Mouse (Mus musculus): Measurements from ENCODE around the gene Rad51b. TPM values are rescaled to one million over a fixed set of nuclear protein-coding genes. Genes with fewer than 3 reads are reported as not detected.

The Rad51b gene
- polyA plus RNA-seq, 1 experiment from 2014 or later: 1.4 TPM

DNA sequence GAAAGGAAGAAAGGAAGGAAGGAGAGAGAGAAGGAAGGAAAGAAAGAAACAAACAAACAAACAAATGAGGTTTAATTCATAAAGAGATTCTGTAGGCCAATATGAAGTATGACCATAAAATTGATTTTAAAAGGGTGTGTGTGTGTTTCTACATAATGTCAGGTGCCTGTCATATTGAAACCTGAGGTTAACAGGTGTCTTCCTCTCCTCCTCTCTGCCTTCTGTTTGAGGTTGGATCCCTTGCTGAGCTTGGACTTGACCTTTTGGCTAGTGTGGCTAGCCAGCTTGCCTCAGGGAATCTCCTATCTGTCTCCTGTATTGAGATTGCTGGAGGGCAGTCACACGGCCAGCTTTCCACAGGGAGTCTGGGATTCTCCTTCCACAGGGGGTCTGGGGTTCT, 506.6 kb downstream of the Rad51b start:
- Histone ChIP-seq H3K9me3 (no peaks in the 10 kb centered on the region), H3K4me1 (replicated peaks) (peaks cover 33% of the 10 kb centered on the region), H3K36me3 (no peaks in the 10 kb centered on the region), H3K27me3 (no peaks in the 10 kb centered on the region), H3K4me3 (no peak overlapping the region), H3K9ac (no peak overlapping the region), H3K27ac (replicated peaks) (no peak overlapping the region), H3K4me2 (no peak overlapping the region)
- 71% methylated on average over 1 of the region's 1 CpGs for WGBS
- ATAC-seq (ENCODE audit: low read depth): no peak

DNA sequence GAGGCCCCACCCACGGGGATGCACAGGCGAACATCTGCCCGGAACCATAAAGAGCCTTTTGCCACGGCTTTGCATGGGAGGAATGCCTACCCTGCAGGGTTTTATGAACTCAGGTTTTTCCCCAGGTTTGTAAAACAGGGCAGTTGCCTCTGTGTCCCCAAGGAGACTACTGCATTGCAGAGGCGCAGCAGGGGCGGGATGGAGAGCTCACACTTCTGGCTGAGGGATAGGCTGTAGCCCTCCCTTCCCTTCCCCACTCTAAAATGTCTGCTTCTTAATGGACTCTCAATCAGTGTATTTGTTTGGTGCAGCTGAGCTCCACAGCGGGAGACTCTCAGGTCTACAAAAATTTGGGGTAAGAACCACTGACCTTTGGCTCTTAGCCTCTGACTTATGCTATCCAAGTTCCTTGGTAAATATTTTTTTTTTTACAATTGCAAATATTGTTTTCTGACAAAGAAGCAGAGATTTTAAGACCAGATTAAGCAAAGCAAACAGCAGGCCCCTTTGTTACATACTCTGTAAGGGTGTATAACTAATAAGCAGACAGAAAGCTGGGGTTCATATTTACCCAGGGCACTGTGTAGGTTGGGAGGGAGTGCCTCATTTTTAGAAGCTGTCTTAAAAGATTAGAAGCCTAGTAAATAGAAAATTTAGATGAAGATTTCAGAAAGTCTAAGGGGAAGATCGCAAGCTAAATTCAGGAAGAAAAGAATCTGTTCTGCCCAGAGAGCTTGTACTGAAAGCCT, 507.9 kb downstream of the Rad51b start:
- no peak overlapping the region for H3K9ac ChIP-seq
- peak overlapping the region; percentile 61 for H3K27ac ChIP-seq (replicated peaks)
- no peak overlapping the region for H3K4me3 ChIP-seq
- no peaks in the 10 kb centered on the region for H3K36me3 ChIP-seq
- peaks cover 33% of the 10 kb centered on the region for H3K4me1 ChIP-seq (replicated peaks)
- 7% methylated on average over 8 of the region's 8 CpGs for WGBS
- peak; percentile 68 for ATAC-seq (ENCODE audit: low read depth)
- no peaks in the 10 kb centered on the region for H3K9me3 ChIP-seq
- no peaks in the 10 kb centered on the region for H3K27me3 ChIP-seq
- no peak overlapping the region for H3K4me2 ChIP-seq

GRCm38 (mm10) chr12:79806990-79807389, 509.9 kb downstream of the Rad51b start:
- Histone ChIP-seq H3K27me3 (no peaks in the 10 kb centered on the region), H3K4me2 (no peak overlapping the region), H3K9ac (peak overlapping the region; percentile 54), H3K4me3 (no peak overlapping the region), H3K4me1 (replicated peaks) (peaks cover 33% of the 10 kb centered on the region), H3K9me3 (no peaks in the 10 kb centered on the region), H3K27ac (replicated peaks) (0 out of 2 replicates have a peak overlapping the region, but pooled peaks have one; percentile 3), H3K36me3 (no peaks in the 10 kb centered on the region)
- ATAC-seq (ENCODE audit: low read depth): 0 out of 2 replicates have a peak, but pooled peaks have one; percentile 51
- 51% methylated on average over 4 of the region's 4 CpGs for WGBS

DNA sequence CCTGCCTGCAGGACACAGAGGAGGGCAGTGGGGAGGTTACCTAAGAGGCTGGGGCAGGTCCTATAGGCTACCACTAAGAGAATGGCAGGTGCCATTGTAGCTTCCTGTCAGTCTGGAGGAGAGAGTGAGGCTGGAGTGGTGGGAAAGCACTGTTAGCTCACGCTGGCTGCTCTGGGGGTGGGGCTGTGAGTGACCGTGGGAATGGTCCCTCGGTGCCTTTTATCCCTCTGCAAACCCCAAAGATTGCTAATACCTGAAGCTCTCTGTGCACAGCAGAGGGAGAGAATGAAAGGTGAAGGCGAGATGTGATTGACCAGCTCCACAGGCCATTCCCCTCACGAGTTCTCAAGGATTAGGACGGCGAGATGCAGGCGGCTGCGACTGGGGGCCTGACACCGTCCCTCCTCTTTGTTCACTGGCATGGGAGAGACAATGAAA, 510.3 kb downstream of the Rad51b start:
- Histone ChIP-seq H3K4me3 (no peak overlapping the region), H3K4me1 (replicated peaks) (peaks cover 33% of the 10 kb centered on the region), H3K27me3 (no peaks in the 10 kb centered on the region), H3K9me3 (no peaks in the 10 kb centered on the region), H3K9ac (peak overlapping the region; percentile 54), H3K27ac (replicated peaks) (0 out of 2 replicates have a peak overlapping the region, but pooled peaks have one; percentile 3), H3K4me2 (peak overlapping the region; percentile 16; the same call in 1 of the 2 replicates), H3K36me3 (no peaks in the 10 kb centered on the region)
- 9% methylated on average over 10 of the region's 10 CpGs for WGBS
- 0 out of 2 replicates have a peak, but pooled peaks have one; percentile 45 for ATAC-seq (ENCODE audit: low read depth)

GRCm38 (mm10) chr12:79807938-79808401, 510.9 kb downstream of the Rad51b start:
- H3K27me3 ChIP-seq: no peaks in the 10 kb centered on the region
- no peaks in the 10 kb centered on the region for H3K36me3 ChIP-seq
- no peaks in the 10 kb centered on the region for H3K9me3 ChIP-seq
- no peak overlapping the region for H3K27ac ChIP-seq (replicated peaks)
- no peak for ATAC-seq (ENCODE audit: low read depth)
- H3K9ac ChIP-seq: no peak overlapping the region
- WGBS: 31% methylated on average over 8 of the region's 8 CpGs
- peaks cover 34% of the 10 kb centered on the region for H3K4me1 ChIP-seq (replicated peaks)
- no peak overlapping the region for H3K4me2 ChIP-seq
- no peak overlapping the region for H3K4me3 ChIP-seq

GRCm38 (mm10) chr12:79808426-79809398, 511.6 kb downstream of the Rad51b start:
- no peak overlapping the region for H3K4me3 ChIP-seq
- WGBS: 73% methylated on average over 18 of the region's 18 CpGs
- H3K9me3 ChIP-seq: no peaks in the 10 kb centered on the region
- H3K4me1 ChIP-seq (replicated peaks): peaks cover 42% of the 10 kb centered on the region
- H3K4me2 ChIP-seq: no peak overlapping the region
- ATAC-seq (ENCODE audit: low read depth): no peak
- no peak overlapping the region for H3K9ac ChIP-seq
- no peak overlapping the region for H3K27ac ChIP-seq (replicated peaks)
- no peaks in the 10 kb centered on the region for H3K27me3 ChIP-seq
- H3K36me3 ChIP-seq: no peaks in the 10 kb centered on the region

DNA sequence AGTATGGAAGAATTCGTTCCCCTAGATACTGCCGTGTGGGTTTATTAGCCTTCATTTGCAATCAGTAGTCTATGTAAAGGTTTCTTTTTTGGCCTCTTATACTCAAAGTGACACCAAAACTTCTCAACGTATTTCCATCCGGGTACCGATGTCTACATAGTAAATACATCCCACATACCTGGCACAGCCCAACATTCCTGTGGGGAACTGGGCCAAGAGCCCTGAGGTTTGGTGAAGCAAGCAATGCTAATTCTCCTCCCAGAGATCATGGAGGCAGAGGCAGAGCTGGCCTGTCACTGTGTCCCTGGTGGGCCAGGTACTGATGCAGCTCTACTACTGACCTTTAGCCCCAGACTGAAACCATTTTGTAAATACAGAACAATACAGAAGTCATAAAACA, 512.4 kb downstream of the Rad51b start:
- Histone ChIP-seq H3K36me3 (no peaks in the 10 kb centered on the region), H3K4me3 (no peak overlapping the region), H3K27me3 (no peaks in the 10 kb centered on the region), H3K4me2 (no peak overlapping the region), H3K4me1 (replicated peaks) (peaks cover 44% of the 10 kb centered on the region), H3K9me3 (no peaks in the 10 kb centered on the region), H3K27ac (replicated peaks) (no peak overlapping the region), H3K9ac (no peak overlapping the region)
- 93% methylated on average over 5 of the region's 5 CpGs for WGBS
- no peak for ATAC-seq (ENCODE audit: low read depth)

DNA sequence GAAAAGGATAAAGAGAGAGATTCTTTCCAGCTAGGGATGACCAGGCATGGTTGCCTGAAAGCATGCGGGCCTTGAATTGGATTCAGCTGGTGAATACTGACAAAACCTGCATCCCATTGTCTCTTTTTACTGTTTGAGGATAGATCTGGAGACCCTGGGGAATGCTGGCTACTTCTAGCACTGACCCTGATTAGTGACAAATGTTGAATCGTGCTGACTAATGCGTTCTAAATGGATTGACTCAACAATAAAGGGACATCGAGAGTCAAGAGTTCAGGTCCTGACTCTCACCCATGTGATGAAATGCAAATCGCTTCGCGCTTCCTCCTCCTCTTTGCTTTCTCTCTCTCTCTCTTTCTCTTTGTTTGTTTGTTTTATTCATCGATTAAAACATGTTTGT, 515.3 kb downstream of the Rad51b start:
- H3K36me3 ChIP-seq: no peaks in the 10 kb centered on the region
- no peaks in the 10 kb centered on the region for H3K9me3 ChIP-seq
- no peak overlapping the region for H3K4me2 ChIP-seq
- H3K27ac ChIP-seq (replicated peaks): no peak overlapping the region
- H3K27me3 ChIP-seq: no peaks in the 10 kb centered on the region
- ATAC-seq (ENCODE audit: low read depth): no peak
- H3K9ac ChIP-seq: no peak overlapping the region
- H3K4me1 ChIP-seq (replicated peaks): peaks cover 27% of the 10 kb centered on the region
- 30% methylated on average over 8 of the region's 8 CpGs for WGBS
- H3K4me3 ChIP-seq: no peak overlapping the region

DNA sequence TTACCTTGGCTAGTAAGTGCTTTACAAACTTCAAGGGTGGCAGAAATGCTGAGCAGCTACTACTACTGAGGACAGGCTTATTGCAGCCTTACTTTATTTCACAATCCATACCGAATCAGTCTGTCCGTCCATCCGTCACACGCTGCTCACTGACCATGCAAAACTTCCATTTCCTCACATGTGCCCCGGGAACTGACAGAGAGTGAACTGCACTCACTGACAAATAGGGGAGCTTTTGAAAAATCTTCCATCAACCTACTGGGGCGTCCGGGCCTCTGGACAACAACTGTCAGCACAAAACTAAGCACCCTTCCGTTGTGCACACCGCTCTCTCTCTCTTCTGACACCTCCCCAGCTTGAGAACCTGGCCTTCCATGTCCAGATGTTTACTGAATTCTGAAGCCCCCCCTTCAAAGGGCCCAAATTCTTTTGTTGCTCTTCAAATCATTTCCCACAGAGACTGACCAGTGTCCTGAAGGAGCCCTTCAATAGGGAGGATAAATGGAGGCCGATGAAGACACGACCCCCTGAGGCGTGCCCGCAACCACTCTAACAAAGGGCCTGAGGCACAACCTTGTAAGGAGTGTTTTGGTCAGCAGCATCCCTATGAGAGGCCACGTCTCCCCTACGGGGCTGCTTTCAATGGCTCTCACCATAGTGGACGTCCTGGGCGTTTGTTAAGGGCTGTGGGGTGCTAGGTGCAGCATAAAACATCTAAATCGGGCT, 515.9 kb downstream of the Rad51b start:
- Histone ChIP-seq H3K4me2 (no peak overlapping the region), H3K36me3 (no peaks in the 10 kb centered on the region), H3K27me3 (no peaks in the 10 kb centered on the region), H3K9me3 (no peaks in the 10 kb centered on the region), H3K4me1 (replicated peaks) (peaks cover 22% of the 10 kb centered on the region), H3K27ac (replicated peaks) (no peak overlapping the region), H3K9ac (no peak overlapping the region), H3K4me3 (no peak overlapping the region)
- 21% methylated on average over 18 of the region's 18 CpGs for WGBS
- ATAC-seq (ENCODE audit: low read depth): no peak

DNA sequence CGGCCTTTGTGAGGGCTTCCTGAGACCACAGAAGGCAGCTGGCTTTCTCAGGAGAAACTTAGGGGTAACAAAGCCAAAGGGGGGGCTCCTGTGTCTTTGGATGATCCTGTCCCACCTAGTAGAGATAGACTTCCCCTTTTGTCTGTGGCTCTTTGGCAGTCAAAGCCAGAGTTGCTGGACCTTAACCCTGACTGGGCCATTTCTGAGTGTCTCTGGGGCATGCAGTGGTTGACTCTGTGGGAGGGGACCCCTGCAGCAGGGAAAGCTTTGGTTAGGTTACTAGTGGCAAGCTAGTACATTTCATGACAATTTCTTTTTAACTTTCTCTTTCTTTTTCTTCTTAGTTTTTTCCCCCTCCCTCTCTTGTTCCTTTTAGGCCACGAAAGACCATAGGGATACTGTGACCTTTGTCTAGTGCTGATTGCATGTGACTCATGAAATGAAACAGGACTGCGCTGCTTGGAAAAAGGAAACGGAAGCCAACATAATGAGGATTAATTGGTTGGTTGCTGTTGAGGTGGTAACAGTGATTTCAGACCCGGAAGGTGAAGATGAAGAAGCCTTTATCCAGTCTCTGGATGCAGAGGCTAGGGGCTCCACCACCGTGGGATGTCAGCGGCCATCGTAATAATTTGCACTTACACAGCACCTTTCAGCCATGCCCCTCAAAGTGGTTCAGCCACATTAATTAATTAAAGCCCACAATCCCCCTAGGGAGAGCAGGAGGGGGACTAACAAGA, 516.7 kb downstream of the Rad51b start:
- peak overlapping the region; percentile 30; the same call in 1 of the 2 replicates for H3K4me2 ChIP-seq
- no peaks in the 10 kb centered on the region for H3K9me3 ChIP-seq
- WGBS: 26% methylated on average over 8 of the region's 8 CpGs
- no peak for ATAC-seq (ENCODE audit: low read depth)
- no peak overlapping the region for H3K4me3 ChIP-seq
- H3K27me3 ChIP-seq: no peaks in the 10 kb centered on the region
- no peak overlapping the region for H3K27ac ChIP-seq (replicated peaks)
- H3K4me1 ChIP-seq (replicated peaks): peaks cover 20% of the 10 kb centered on the region
- H3K36me3 ChIP-seq: no peaks in the 10 kb centered on the region
- H3K9ac ChIP-seq: 0 out of 2 replicates have a peak overlapping the region, but pooled peaks have one; percentile 34
